Mouse (Mus musculus): Measurements from ENCODE around the gene Vkorc1l1. TPM values are rescaled to one million over a fixed set of nuclear protein-coding genes. Genes with fewer than 3 reads are reported as not detected.

Vkorc1l1 gene
- total RNA-seq, 2 experiments from 2014 or later: 37.9 to 69.6 TPM

DNA sequence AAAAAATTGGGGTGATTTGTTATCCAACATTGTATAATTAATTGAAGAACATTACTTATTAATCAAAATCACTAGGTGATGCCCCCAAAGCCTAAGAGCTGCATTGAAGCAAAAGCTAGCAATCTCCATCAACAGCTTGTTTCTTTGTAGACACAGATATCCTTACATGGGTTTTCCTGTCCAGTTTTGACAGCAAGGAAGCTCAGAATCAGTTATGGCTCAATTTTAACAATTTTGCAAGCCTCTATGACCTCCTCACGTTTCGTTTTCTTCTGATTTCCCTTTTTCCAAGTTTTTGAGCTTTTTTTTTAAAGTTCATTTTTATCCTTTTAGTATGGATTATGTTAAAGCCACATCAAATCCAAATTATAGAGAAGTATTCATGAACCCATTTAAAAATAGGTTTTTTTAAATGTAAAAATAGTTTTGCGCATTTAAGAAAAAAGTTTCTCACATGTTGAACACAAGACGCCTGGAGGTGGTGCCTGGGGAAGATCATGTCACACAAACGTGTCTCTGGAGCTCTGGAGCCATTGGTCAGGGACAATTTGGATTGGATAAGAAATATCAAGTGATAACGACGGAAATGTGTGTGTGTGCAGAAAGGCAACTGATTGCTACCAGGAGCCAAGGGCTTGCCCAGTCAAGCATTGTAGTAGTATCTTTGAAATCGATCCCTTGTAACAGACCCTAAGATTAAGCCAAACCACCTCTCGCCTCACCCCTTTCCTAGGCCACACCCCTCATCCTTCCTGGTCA lies 855 bp upstream of the Vkorc1l1 start:
- ATAC-seq (replicated peaks; ENCODE audit: low FRiP score, poor library complexity, severe bottlenecking): peak; percentile 50

DNA sequence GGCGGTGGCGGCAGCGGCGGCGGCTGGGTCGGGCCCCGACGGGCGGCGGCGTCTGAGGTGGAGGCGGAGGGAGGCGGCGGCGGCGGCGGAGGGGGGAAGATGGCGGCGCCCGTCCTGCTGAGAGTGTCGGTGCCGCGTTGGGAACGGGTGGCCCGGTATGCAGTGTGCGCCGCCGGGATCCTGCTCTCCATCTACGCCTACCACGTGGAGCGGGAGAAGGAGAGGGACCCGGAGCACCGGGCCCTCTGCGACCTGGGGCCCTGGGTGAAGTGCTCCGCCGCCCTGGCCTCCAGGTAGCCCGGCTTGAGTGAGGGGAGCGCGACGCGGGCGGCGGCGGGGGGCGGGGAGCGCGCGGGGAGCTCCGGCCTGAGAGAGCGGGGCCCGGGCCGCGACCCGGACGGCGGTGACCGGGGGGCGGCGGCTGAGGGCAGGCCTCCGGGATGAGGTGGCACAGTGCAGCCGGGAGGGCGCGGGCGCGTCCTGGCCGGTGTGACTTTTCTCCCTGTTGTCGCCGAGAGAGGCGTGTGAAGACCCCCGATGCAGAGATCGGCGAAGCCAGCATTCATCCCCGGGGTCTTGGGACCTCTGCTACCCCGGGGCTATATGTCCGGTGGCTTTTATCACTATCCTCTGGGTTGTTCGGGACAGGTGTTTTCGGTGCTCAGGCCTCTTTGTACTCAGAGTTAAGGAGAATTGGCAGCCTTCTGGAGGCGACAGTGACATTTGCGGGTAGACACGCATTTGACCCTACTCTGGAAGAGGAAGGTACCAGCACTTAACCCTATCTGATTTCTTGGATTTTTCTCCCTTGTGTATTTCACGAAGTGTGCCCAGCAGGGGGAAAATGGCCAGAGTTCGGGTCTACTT lies 536 bp downstream of the Vkorc1l1 start:
- ATAC-seq (replicated peaks; ENCODE audit: low FRiP score, poor library complexity, severe bottlenecking): peak; percentile 12

DNA sequence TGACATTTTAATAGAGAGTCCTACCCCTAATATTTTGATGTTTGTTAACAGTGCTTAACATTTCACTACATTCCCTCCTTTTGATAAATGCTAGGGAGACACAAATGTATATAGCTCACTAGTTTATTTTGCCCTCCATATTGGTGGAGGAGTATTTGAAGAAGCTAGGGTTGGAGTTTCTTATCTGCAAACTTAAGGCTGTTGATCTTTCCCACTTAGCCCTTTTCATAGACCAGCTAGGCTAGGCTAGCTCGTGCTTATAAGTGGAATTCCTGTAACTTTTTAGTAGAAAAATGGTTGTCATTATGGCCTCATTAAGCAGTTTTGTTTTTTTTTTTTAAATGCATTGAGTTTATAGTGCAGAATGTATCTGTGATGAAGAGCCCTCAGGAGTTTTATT lies 1.6 kb downstream of the Vkorc1l1 start:
- ATAC-seq (replicated peaks; ENCODE audit: low FRiP score, poor library complexity, severe bottlenecking): no peak

DNA sequence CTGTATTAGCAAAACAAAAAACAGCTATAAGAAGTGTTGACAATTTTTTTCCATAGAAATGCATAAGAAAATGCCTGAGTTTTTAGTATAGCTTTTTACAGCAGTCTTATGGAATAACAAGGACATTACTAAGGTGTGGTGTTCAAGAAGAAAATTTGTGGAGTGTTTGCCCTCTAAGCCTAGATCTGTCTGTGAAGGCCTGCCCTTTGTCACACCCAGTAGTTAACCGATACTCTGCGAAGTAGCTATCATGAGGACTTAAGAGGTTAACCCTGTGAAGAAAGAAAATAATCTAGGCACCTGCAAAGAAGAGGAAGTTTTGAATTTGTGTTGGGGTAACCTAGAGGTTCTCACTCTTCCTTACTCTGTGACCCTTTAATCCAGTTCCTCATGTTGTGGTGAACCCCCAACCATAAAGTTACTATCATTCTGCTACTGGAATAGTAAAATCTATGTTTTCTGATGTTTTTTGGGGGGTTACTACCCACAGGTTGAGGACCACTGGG lies 5.8 kb downstream of the Vkorc1l1 start:
- ATAC-seq (replicated peaks; ENCODE audit: low FRiP score, poor library complexity, severe bottlenecking): no peak

DNA sequence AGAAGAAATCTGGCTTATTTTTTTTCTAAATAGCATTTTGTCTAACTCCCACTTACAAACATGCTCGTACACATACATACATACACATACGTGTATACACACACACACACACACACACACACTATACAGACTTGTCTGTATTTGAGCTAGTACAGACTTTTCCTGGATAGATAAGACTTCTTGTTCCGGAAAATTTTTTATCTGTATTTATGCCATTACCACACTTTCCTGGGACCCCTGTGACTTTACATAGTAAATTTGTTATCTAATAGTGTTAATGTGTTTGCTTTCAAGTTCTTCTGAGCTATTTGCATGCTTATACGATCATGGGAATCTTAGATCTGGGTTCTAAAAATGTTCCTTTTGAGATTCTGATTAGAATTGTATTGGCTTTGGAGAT lies 10.4 kb downstream of the Vkorc1l1 start:
- no peak for ATAC-seq (replicated peaks; ENCODE audit: low FRiP score, poor library complexity, severe bottlenecking)

DNA sequence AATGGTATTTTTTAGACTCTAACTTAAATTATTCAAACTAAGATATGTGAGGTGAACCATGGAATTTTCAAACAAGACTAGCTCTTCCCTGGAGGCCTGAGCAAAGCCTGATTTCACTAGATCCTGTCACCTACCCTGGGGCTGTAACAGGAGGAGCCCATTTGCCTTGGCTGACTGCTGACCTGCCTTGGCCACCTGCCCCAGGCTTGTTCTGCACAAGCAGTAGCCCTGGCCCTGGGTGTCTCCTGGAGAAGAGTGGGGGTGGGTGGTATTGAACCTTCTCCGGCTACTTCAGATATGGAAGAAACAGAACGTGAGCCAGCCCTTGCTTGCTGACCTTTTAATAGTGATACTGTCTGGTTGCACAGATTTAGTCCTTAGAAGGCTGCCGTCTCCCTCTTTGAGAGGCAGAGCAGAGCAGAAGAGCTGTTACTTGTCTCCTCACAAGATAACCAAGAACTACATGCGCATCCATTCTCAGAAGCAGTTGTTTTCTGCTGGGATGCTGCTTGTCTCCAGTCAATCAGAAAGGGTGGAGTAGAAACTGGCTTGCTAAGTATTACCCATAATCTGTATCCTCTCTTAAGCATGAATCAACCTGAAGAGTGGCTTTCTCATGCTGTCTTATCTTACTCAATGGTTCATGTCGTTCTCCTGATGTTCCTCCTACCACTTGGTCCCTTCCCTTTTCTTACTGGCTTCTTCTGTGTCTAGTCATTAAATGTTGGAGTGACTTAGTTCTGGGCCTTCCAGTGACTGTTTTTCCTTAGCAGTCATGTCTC lies 12.9 kb downstream of the Vkorc1l1 start:
- ATAC-seq (replicated peaks; ENCODE audit: low FRiP score, poor library complexity, severe bottlenecking): peak; percentile 58

DNA sequence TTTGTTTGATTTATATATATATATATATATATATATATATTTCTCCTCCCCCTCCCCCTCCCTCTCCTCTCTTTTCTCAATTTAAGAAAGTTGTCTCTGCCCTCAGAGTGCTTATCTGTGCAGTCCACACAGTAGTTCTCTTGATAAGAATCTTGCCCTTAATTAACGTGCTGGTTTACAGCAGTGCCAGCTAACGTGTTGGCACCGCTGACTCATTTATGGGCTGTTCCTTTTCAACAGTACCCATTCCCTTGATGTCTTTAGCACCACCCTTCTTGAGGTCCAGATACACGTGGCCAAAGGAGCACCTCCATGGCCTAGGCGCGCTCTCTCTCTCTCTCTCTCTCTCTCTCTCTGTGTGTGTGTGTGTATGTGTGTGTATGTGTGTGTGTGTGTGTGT lies 14.0 kb downstream of the Vkorc1l1 start:
- ATAC-seq (replicated peaks; ENCODE audit: low FRiP score, poor library complexity, severe bottlenecking): peak; percentile 97

DNA sequence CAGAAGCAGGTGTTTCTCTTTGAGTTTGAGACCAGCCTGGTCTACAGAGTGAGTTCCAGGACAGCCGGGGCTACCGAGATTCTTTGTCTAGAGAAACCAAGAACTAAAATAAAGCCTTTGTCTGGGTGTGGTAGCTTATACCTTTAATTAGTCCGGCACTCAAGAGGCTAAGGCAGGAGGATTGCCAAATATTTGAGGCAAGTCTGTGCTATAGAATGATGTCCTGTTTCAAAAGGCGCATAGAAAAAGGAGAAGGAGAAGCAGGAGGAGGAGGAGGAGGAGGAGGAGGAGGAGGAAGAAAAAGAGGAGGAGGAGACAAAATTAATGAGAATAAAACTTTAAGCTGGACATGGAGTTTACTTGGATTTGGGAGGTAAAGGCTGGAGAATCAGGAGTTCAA lies 21.5 kb downstream of the Vkorc1l1 start:
- ATAC-seq (replicated peaks; ENCODE audit: low FRiP score, poor library complexity, severe bottlenecking): no peak

DNA sequence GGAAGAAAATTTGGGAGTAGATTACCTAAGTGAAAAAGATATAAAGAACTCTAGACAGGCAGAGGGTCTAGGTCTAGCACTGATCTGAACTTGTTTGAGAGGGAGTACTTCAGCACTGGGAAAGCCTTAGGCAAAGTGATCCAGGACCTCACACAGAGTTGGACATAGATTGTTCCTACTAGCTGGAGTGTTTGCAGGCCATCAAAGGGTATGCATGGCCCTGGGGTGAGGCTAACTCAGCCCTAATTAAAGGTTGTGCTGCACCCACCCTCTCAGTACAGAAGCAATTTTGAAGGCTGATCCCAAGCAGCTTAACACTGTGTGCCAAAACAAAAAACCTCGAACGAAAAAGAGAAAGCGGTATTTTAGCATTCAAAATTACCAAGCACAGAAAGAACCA lies 24.7 kb downstream of the Vkorc1l1 start:
- 0 out of 2 replicates have a peak, but pooled peaks have one; percentile 27 for ATAC-seq (replicated peaks; ENCODE audit: low FRiP score, poor library complexity, severe bottlenecking)

DNA sequence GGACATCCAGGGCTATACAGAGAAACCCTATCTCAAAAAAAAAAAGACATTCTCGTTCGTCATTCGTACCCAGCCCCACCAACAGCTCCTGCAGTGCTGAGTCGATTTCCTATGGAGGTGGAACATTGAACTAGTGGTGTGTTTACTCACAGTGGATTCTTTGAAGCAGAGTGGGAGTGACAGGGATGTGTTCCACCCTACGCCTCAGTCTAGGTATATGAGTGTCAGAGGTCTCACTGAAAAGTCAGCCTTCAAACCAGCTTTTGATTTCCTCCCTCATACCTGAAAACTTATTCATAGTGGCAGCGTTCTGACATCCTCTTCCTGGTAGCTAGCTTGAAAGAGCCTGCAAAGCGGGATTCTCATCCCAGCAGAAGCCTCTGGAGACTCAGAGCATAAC lies 26.6 kb downstream of the Vkorc1l1 start:
- no peak for ATAC-seq (replicated peaks; ENCODE audit: low FRiP score, poor library complexity, severe bottlenecking)

DNA sequence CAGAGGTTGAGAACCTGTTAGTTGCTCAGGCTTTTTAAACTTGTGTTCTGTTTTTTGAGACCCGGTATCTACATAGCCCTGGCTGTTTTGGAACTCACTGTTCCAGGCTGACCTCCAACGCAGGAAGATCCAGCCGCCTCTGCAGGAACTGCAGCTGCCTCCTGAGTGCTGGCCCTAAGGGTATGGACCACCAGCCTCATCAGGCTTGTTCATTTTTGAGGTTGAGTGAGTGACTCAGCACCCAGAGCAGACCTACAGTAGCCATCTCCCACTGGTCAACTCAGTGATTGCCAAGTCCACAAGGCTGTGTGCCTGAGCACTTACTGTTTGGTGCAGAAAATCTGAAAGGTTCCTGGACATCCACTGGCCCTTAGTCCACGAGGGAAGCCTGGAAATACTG lies 29.7 kb downstream of the Vkorc1l1 start:
- no peak for ATAC-seq (replicated peaks; ENCODE audit: low FRiP score, poor library complexity, severe bottlenecking)

DNA sequence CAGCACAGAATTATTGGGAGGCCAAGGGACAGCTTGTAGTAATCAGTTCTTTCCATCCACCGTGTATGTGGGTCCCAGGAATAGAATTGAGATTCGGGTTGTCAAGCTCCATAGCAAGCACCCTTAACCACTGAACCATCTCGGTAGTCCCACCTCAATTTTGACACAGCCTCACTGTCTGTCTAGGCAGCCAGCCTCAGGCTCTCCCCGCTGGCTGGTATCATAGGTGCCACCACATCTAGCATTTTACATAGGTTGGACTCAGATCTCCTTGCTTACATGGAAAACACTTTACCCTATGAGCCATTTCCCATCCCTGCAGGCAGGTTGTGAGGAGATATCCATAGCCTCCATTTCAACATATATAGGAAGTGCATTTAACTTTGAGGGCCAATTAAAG lies 32.6 kb downstream of the Vkorc1l1 start:
- ATAC-seq (replicated peaks; ENCODE audit: low FRiP score, poor library complexity, severe bottlenecking): peak; percentile 26; the same call in 1 of the 2 replicates

DNA sequence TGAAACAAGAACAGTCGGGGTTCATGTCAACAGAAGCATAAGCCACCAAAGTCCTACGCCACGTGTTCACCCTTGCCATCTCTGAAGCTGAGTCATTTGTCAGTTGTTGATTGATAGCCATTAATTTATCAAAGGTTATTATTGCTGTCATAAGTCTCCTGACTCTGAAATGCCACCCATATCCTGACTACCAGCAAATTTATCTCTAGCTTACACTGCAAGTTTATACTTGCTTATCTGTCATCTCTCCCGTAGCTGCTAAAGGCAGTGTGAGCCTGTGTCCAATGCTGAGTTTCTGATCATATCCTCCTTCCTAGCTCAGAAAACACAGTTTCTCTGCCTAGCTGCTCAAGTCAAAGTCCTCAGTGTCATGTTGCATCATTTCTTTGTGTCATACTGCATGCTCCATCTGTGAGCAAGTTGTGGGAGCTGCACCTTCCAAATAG lies 33.1 kb downstream of the Vkorc1l1 start:
- ATAC-seq (replicated peaks; ENCODE audit: low FRiP score, poor library complexity, severe bottlenecking): peak; percentile 82

DNA sequence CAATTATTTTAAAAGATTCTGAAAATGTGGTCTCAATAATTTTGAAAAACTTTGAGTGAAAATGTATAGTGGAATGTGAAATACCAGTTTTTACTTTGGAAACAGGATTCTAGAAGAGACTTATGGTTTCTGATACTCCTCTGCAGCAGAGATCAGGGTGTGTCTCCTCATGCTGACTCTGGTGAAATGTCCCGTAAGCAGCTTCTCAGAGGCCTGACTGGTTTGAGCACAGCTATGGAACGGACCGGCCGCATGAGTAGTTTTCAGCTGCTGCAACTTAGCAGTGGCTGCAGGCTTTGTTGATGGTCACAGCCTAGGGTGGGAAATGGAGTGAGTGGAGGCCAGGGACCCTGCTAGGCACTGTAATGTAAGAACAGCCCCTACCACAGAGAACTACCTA lies 36.0 kb downstream of the Vkorc1l1 start:
- peak; percentile 61 for ATAC-seq (replicated peaks; ENCODE audit: low FRiP score, poor library complexity, severe bottlenecking)

DNA sequence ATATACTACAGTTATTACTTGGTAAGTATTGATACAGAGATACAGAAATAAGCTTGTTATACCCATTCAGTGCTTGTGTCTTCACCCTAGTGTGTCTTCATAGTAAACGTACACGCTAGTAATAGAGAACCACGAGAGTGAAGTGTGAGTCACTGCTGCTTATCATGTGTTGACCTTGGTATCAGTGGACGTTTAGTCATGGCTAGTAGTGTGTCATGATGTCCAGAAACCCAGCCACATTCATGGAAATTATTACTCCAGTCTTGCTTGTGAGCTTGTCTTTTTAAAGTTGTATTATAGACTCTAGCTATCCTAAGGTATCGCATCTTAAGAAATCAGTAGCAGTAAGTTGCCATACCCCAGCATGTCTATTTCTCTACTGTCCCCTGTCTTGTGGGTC lies 36.8 kb downstream of the Vkorc1l1 start:
- no peak for ATAC-seq (replicated peaks; ENCODE audit: low FRiP score, poor library complexity, severe bottlenecking)

DNA sequence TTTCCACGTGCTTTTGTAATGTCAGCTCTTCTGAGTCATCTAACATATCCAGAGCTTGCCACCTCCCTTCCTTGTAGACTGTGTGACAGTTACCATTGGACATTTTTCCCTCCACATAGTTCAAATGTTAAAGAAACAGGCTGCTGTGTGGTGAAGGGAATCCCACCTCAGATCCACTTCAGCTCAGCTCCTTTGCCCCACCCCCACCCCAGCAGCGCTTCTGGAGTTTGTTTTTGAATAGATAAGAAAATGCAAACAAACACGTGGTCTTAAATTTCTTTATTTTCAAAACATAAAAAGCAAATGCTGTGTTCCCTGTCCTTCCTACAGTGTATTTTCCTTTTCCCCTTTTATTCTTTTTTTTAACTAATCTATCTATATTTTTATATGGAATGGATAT lies 38.4 kb downstream of the Vkorc1l1 start:
- peak; percentile 70 for ATAC-seq (replicated peaks; ENCODE audit: low FRiP score, poor library complexity, severe bottlenecking)

DNA sequence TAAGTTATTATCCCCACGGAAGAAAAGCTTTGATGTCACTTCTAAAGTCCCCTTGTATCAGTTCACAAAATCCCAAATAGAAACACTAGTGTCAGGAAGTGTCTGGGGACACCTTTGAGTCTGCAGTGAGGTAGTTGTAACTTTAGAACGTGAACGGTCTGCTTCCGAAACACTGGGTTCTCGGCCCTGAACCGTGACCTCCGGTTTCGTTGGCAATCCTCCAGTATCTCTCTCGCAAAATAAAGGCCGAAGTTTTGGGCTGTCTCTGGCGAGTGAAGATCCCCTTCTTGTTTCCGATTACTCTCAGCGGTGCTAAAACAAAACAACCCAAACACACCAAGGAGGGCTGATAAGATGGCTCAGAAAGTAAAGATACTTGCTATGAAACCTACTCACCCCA lies 47.6 kb downstream of the Vkorc1l1 start:
- ATAC-seq (replicated peaks; ENCODE audit: low FRiP score, poor library complexity, severe bottlenecking): no peak

DNA sequence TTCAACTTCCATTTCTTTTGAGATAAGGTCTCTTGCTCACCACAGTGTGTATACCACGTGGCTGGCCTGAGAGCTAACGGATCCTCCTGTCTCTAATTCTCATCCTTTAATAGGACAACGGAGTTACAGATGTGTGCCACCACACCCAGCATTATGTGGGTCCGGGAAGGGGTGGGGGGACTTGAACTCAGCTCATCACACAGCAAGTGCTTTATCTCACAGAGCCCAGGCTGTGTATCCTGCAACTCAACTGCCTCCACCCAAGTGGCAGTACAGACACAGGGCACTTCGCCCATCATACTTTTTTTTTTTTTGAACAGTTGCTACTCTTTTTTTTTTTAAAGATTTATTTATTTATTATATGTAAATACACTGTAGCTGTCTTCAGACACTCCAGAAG lies 50.1 kb downstream of the Vkorc1l1 start:
- peak; percentile 91 for ATAC-seq (replicated peaks; ENCODE audit: low FRiP score, poor library complexity, severe bottlenecking)

DNA sequence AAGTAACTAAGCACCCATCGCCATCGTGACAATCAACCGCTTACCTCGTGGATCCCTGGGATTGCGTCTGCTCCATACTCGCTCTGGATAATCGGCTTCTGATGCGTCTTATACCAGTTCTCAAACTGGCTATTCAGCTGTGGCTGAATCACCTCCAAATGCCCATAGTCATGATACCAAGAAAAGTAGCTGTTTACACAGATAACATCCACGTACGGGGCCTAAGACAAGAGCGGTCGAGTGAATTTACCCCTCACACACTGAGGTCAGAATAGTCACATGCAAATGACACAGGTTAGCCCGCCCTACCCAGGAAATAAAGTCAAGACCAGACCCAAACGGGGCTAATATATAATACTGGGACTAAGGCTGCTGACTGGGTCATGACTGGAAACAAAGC lies 51.6 kb downstream of the Vkorc1l1 start:
- ATAC-seq (replicated peaks; ENCODE audit: low FRiP score, poor library complexity, severe bottlenecking): no peak

DNA sequence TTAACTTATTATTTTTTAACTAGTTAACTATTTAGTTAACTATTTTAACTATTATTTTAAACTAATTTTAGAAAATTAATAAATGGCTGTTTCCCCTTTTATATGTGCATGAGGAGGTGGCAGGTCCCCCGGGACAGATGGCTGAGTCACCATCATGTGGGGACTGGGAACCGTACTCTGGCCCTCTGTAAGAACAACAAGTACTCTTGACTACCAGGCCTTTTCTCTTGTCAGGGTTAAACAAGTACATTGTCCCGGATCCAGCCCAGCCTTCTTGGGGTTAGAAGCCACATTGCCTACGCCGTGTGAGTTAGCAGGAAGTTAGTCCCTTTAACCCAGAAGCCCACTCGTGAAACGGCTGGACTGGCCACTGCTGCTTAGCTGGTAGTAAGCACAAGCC lies 53.2 kb downstream of the Vkorc1l1 start:
- no peak for ATAC-seq (replicated peaks; ENCODE audit: low FRiP score, poor library complexity, severe bottlenecking)

Data from erythroid progenitor cell, adult 5-6 weeks (primary cell).